Mouse (Mus musculus) MEL (cell line): ENCODE data around the gene Adh1.

Experiments used
- BHLHE40 ChIP-seq: IDR thresholded peaks from 2 replicates; pipeline ENCODE4 v1.6.1; 2012; ENCODE audit warnings: low read depth, mild to moderate bottlenecking, inconsistent platforms, low read length, improper control_type of control experiment, borderline replicate concordance
- CHD1 ChIP-seq: IDR thresholded peaks from 2 replicates; pipeline ENCODE4 v1.6.1; 2012; ENCODE audit warnings: low read depth, mild to moderate bottlenecking, inconsistent platforms, low read length, improper control_type of control experiment
- CHD2 ChIP-seq: IDR thresholded peaks from 2 replicates; pipeline ENCODE4 v1.6.1; 2011; ENCODE audit warnings: low read length, improper control_type of control experiment
- CTCF ChIP-seq, 3 experiments: IDR thresholded peaks in 2 of 3; conservative IDR thresholded peaks in 1 of 3; 2 replicates each; pipeline ENCODE4 v1.5.1; 2011 to 2012; ENCODE audit warnings: low read length in 3 of 3, low read depth in 2 of 3, mild to moderate bottlenecking in 2 of 3, improper control_type of control experiment in 1 of 3, inconsistent platforms in 1 of 3, mixed read lengths in 1 of 3, moderate library complexity in 1 of 3; ENCODE audit not compliant: control insufficient read depth in 1 of 3, insufficient read depth in 1 of 3, poor library complexity in 1 of 3, severe bottlenecking in 1 of 3
- EP300 ChIP-seq, 2 experiments: IDR thresholded peaks; 2 replicates each; pipeline ENCODE4 v1.6.1; 2011; ENCODE audit warnings: improper control_type of control experiment in 2 of 2, low read length in 2 of 2, low read depth in 1 of 2, mild to moderate bottlenecking in 1 of 2
- HCFC1 ChIP-seq: IDR thresholded peaks from 2 replicates; pipeline ENCODE4 v1.6.1; 2012; ENCODE audit warnings: low read depth, mild to moderate bottlenecking, inconsistent platforms, low read length, improper control_type of control experiment, moderate library complexity
- MAFK ChIP-seq: IDR thresholded peaks from 2 replicates; pipeline ENCODE4 v1.6.1; 2011; ENCODE audit warnings: low read depth, mild to moderate bottlenecking, low read length, improper control_type of control experiment, borderline replicate concordance
- MAX ChIP-seq: IDR thresholded peaks from 2 replicates; pipeline ENCODE4 v1.6.1; 2011; ENCODE audit warnings: low read length, improper control_type of control experiment
- MAZ ChIP-seq: IDR thresholded peaks from 2 replicates; pipeline ENCODE4 v1.6.1; 2012; ENCODE audit warnings: low read depth, mild to moderate bottlenecking, inconsistent platforms, low read length, improper control_type of control experiment
- NRF1 ChIP-seq: IDR thresholded peaks from 2 replicates; pipeline ENCODE4 v1.6.1; 2014; ENCODE audit warnings: low read depth, mild to moderate bottlenecking, inconsistent platforms, low read length, improper control_type of control experiment, moderate library complexity; ENCODE audit not compliant: poor library complexity, insufficient read depth, severe bottlenecking
- POLR2A ChIP-seq, 2 experiments: IDR thresholded peaks; 2 replicates each; pipeline ENCODE4 v1.6.1; 2011 to 2012; ENCODE audit warnings: low read length in 2 of 2, mild to moderate bottlenecking in 2 of 2, control low read depth in 1 of 2, improper control_type of control experiment in 1 of 2, low read depth in 1 of 2, moderate library complexity in 1 of 2; ENCODE audit not compliant: control insufficient read depth in 1 of 2, insufficient read depth in 1 of 2, poor library complexity in 1 of 2
- POLR2AphosphoS2 ChIP-seq: IDR thresholded peaks from 2 replicates; pipeline ENCODE4 v1.6.1; 2011; ENCODE audit warnings: low read length, improper control_type of control experiment
- TAL1 ChIP-seq: IDR thresholded peaks from 2 replicates; pipeline ENCODE4 v1.6.1; 2012; ENCODE audit warnings: mild to moderate bottlenecking, inconsistent platforms, low read length, moderate library complexity, mixed read lengths

DNA sequence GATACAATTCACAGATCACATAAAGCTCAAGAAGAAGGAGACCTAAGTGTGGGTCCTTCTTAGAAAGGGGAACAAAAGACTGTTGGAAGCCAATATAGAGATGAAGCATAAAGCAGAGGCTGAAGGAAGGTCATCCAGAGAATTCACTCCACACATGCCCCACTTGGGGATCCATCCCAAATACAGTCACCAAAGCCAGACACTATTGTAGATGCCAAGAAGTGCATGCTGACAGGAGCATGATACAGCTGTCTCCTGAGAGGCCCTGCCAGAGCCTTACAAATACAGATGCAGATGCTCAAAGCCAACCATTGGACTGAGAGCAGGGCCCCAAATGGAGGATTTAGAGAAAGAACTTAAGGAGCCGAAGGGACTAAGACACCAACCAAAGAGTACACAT is 23.0 kb downstream of the Adh1 start:
- TF ChIP-seq POLR2A (IDR thresholded peaks at IDR 0.05; ENCODE audit: control insufficient read depth in 1 of 2, insufficient read depth in 1 of 2, low read depth in 1 of 2, low read length in 2 of 2, poor library complexity in 1 of 2): no peak
- TF ChIP-seq CTCF (IDR thresholded peaks at IDR 0.05 in 2 of 3, conservative IDR thresholded peaks at IDR 0.05 in 1 of 3; ENCODE audit: control insufficient read depth in 1 of 3, insufficient read depth in 1 of 3, low read depth in 2 of 3, low read length in 3 of 3, poor library complexity in 1 of 3, severe bottlenecking in 1 of 3): no peak
- TF ChIP-seq MAFK: no peak
- TF ChIP-seq MAX: no peak
- TF ChIP-seq EP300 (IDR thresholded peaks at IDR 0.05; ENCODE audit: low read depth in 1 of 2, low read length in 2 of 2): no peak
- TF ChIP-seq CHD1: no peak
- TF ChIP-seq MAZ: no peak
- no peak for TF ChIP-seq BHLHE40
- TF ChIP-seq CHD2: no peak
- TF ChIP-seq HCFC1: no peak
- no peak for TF ChIP-seq POLR2AphosphoS2
- TF ChIP-seq TAL1: no peak
- TF ChIP-seq NRF1: no peak
